In the genomic region with DNA sequence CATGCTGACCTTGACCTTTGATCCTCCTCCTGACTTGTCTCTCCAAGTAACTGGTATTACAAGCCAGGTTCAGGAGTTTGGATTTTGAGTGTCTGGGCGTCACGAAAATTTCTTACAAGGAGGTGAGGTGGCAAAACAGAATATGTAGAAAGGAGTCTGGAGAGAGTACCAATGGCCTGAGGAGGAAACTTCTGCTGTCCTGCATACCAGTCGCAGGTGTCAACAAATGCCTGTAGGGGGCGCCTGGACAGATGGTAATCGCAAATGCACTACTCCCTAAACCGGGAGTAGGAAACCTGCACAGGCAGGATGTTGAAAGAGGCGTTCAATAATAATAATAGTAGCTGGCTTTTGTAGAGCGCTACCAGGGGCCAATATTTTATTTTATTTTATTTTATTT, we compare ENCODE assay signal across 9 mouse cellular contexts. TPM values are rescaled to one million over a fixed set of nuclear protein-coding genes. Genes with fewer than 3 reads are reported as not detected.
DNase-seq lines count a peak whose midpoint lies in the region; ATAC-seq lines count a peak whose summit lies in the region.
"Had no signal": no experiment of that assay in that cellular context is flagged by ENCODE, and none has a peak within 500 bp of the region (broad histone marks: within the 10 kb centered on the region; RNA-seq: fewer than 3 reads in every experiment).

No protein-coding gene starts in this region.

- no peaks in the 10 kb centered on the region for H3K9me3 ChIP-seq in forebrain, embryonic 10.5 days
- H3K9me3 ChIP-seq in forebrain, embryonic 13.5 days (replicated peaks): no peaks in the 10 kb centered on the region
- H3K9me3 ChIP-seq in embryonic facial prominence, embryonic 14.5 days (ENCODE audit: control insufficient read depth, low read length): peaks cover 5% of the 10 kb centered on the region; the same call in 1 of the 2 replicates

- peaks cover 17% of the 10 kb centered on the region for H3K4me1 ChIP-seq in forebrain, embryonic 10.5 days
- H3K4me1 ChIP-seq in forebrain, embryonic 13.5 days: peaks cover 12% of the 10 kb centered on the region
- 0 out of 2 replicates have a peak, but pooled peaks cover 8% of the 10 kb centered on the region for H3K4me1 ChIP-seq in embryonic facial prominence, embryonic 14.5 days (ENCODE audit: control insufficient read depth, insufficient read depth, low read length)

- 33% methylated on average over 8 of the region's 8 CpGs for WGBS in forebrain, embryonic 10.5 days
- 35% methylated on average over 8 of the region's 8 CpGs for WGBS in forebrain, embryonic 13.5 days
- 29% methylated on average over 8 of the region's 8 CpGs for WGBS in embryonic facial prominence, embryonic 14.5 days

- no peak overlapping the region for H3K4me2 ChIP-seq in forebrain, embryonic 13.5 days
- no peak overlapping the region for H3K4me2 ChIP-seq in embryonic facial prominence, embryonic 14.5 days (ENCODE audit: low read depth, low read length)

- H3K27me3 ChIP-seq in forebrain, embryonic 10.5 days (ENCODE audit: poor library complexity, severe bottlenecking): peaks cover 33% of the 10 kb centered on the region
- H3K27me3 ChIP-seq in forebrain, embryonic 13.5 days: peaks cover 13% of the 10 kb centered on the region
- 0 out of 2 replicates have a peak, but pooled peaks cover 3% of the 10 kb centered on the region for H3K27me3 ChIP-seq in embryonic facial prominence, embryonic 14.5 days (replicated peaks; ENCODE audit: control insufficient read depth, insufficient read depth, low read length)
- H3K27me3 ChIP-seq in splenic B cell, adult 2 months (ENCODE audit: control insufficient read depth, insufficient read depth, low read length, poor library complexity, severe bottlenecking): no peaks in the 10 kb centered on the region

- no peak overlapping the region for H3K27ac ChIP-seq in forebrain, embryonic 10.5 days
- no peak overlapping the region for H3K27ac ChIP-seq in forebrain, embryonic 13.5 days
- no peak overlapping the region for H3K27ac ChIP-seq in embryonic facial prominence, embryonic 14.5 days (replicated peaks; ENCODE audit: low read depth, low read length)

- H3K4me3 ChIP-seq in forebrain, embryonic 10.5 days: no peak overlapping the region
- H3K4me3 ChIP-seq in forebrain, embryonic 13.5 days: no peak overlapping the region
- no peak overlapping the region for H3K4me3 ChIP-seq in embryonic facial prominence, embryonic 14.5 days (ENCODE audit: low read depth, low read length)

- ATAC-seq in forebrain, embryonic 13.5 days: no peak
- no peak for ATAC-seq in embryonic facial prominence, embryonic 14.5 days (ENCODE audit: low read depth)
- ATAC-seq in megakaryocyte, adult 5-6 weeks (ENCODE audit: poor library complexity, severe bottlenecking): peak; percentile 86

- H3K36me3 ChIP-seq in forebrain, embryonic 10.5 days (replicated peaks): no peaks in the 10 kb centered on the region
- H3K36me3 ChIP-seq in forebrain, embryonic 13.5 days (ENCODE audit: poor library complexity, severe bottlenecking): no peaks in the 10 kb centered on the region
- no peaks in the 10 kb centered on the region for H3K36me3 ChIP-seq in embryonic facial prominence, embryonic 14.5 days (ENCODE audit: control insufficient read depth, insufficient read depth, low read length)
- H3K36me3 ChIP-seq in splenic B cell, adult 2 months (ENCODE audit: control insufficient read depth, insufficient read depth, low read length, poor library complexity, severe bottlenecking): no peaks in the 10 kb centered on the region

- H3K9ac ChIP-seq in forebrain, embryonic 13.5 days: no peak overlapping the region
- H3K9ac ChIP-seq in embryonic facial prominence, embryonic 14.5 days (ENCODE audit: low read depth, low read length): no peak overlapping the region

- DNase-seq in forebrain, embryonic 10.5 days (ENCODE audit: extremely low spot score, low spot score): peak; percentile 53
- DNase-seq in 3T3-L1 (ENCODE audit: low read depth, low spot score): peak; percentile 75
- DNase-seq in adrenal gland, adult 2 months: peak; percentile 82
- DNase-seq in embryonic facial prominence, embryonic 14.5 days (ENCODE audit: low spot score): peak; percentile 75
- DNase-seq in kidney, postnatal 4 days: peak; percentile 82 to 89
- peak; percentile 80 for DNase-seq in splenic B cell, adult 2 months (ENCODE audit: low read depth, low spot score)

RNA-seq across cellular contexts. Expression of gene Tfr2, which starts 15.3 kb away (rescaled TPM):
- 1.3 and 2.5 TPM in 2 replicates for polyA plus RNA-seq in forebrain, embryonic 10.5 days (2016; fragmentation: Nextera tagmentation; extraction: Ambion mirVana)
- polyA plus RNA-seq in forebrain, embryonic 13.5 days (2015; fragmentation: Nextera tagmentation; extraction: Ambion mirVana): 1.2 and 1.5 TPM in 2 replicates
- total RNA-seq in adrenal gland, adult 2 months (2021): 1 to 10 TPM; 1.1 to 1.9 TPM
- polyA plus RNA-seq in adrenal gland, adult 2 months (2012; rRNA removed): 1.9 and 2.4 TPM in 2 replicates
- 1.1 and 1.3 TPM in 2 replicates for polyA plus RNA-seq in embryonic facial prominence, embryonic 14.5 days (2014; fragmentation: Nextera tagmentation; extraction: Ambion mirVana)
- total RNA-seq in megakaryocyte, adult 5-6 weeks (2015): 0.89 and 1.0 TPM in 2 replicates
- 1.3 and 2.5 TPM in 2 replicates for total RNA-seq in megakaryocyte, adult 5-6 weeks (2017)

RNA-seq across cellular contexts. Expression of gene Mospd3, which starts 15.9 kb away (rescaled TPM):
- polyA plus RNA-seq in forebrain, embryonic 10.5 days (2016; fragmentation: Nextera tagmentation; extraction: Ambion mirVana): 14.2 and 15.1 TPM in 2 replicates
- 31.1 and 31.9 TPM in 2 replicates for polyA plus RNA-seq in forebrain, embryonic 13.5 days (2015; fragmentation: Nextera tagmentation; extraction: Ambion mirVana)
- total RNA-seq in adrenal gland, adult 2 months (2021): 10 to 100 TPM; 45.4 to 54.1 TPM
- polyA plus RNA-seq in adrenal gland, adult 2 months (2012; rRNA removed): 211 TPM in 2 replicates
- 43.0 and 45.6 TPM in 2 replicates for polyA plus RNA-seq in embryonic facial prominence, embryonic 14.5 days (2014; fragmentation: Nextera tagmentation; extraction: Ambion mirVana)
- total RNA-seq in megakaryocyte, adult 5-6 weeks (2015): 60.5 and 64.2 TPM in 2 replicates
- total RNA-seq in megakaryocyte, adult 5-6 weeks (2017): 6.4 and 10.6 TPM in 2 replicates

RNA-seq across cellular contexts. Expression of gene Pcolce, which starts 28.6 kb away (rescaled TPM):
- 61.7 and 62.5 TPM in 2 replicates for polyA plus RNA-seq in forebrain, embryonic 10.5 days (2016; fragmentation: Nextera tagmentation; extraction: Ambion mirVana)
- 6.9 and 7.1 TPM in 2 replicates for polyA plus RNA-seq in forebrain, embryonic 13.5 days (2015; fragmentation: Nextera tagmentation; extraction: Ambion mirVana)
- 1,000 to 10,000 TPM; 1,014 to 1,197 TPM for total RNA-seq in adrenal gland, adult 2 months (2021)
- polyA plus RNA-seq in adrenal gland, adult 2 months (2012; rRNA removed): 1,453 and 1,846 TPM in 2 replicates
- polyA plus RNA-seq in embryonic facial prominence, embryonic 14.5 days (2014; fragmentation: Nextera tagmentation; extraction: Ambion mirVana): 242 and 292 TPM in 2 replicates
- total RNA-seq in megakaryocyte, adult 5-6 weeks (2015): 0.40 and 1.0 TPM in 2 replicates
- 0.51 TPM in 1 of 2 replicates, not detected in the other for total RNA-seq in megakaryocyte, adult 5-6 weeks (2017)
- total RNA-seq: hematopoietic stem cell, adult 5-6 weeks had no signal

RNA-seq across cellular contexts. Expression of gene Actl6b, which starts 31.7 kb away (rescaled TPM):
- polyA plus RNA-seq in forebrain, embryonic 10.5 days (2016; fragmentation: Nextera tagmentation; extraction: Ambion mirVana): 2.0 and 4.8 TPM in 2 replicates
- polyA plus RNA-seq in forebrain, embryonic 13.5 days (2015; fragmentation: Nextera tagmentation; extraction: Ambion mirVana): 144 and 174 TPM in 2 replicates
- 1 to 10 TPM; 2.8 to 5.2 TPM for total RNA-seq in adrenal gland, adult 2 months (2021)
- polyA plus RNA-seq in adrenal gland, adult 2 months (2012; rRNA removed): 6.0 and 10.0 TPM in 2 replicates
- polyA plus RNA-seq in embryonic facial prominence, embryonic 14.5 days (2014; fragmentation: Nextera tagmentation; extraction: Ambion mirVana): 4.4 and 5.2 TPM in 2 replicates
- not detected in 2 replicates for total RNA-seq in megakaryocyte, adult 5-6 weeks (2015)
- total RNA-seq in megakaryocyte, adult 5-6 weeks (2017): not detected in 2 replicates
- total RNA-seq: hematopoietic stem cell, adult 5-6 weeks had no signal

RNA-seq across cellular contexts. Expression of gene Fbxo24, which starts 43.8 kb away (rescaled TPM):
- polyA plus RNA-seq in forebrain, embryonic 10.5 days (2016; fragmentation: Nextera tagmentation; extraction: Ambion mirVana): 0.09 and 0.26 TPM in 2 replicates
- polyA plus RNA-seq in forebrain, embryonic 13.5 days (2015; fragmentation: Nextera tagmentation; extraction: Ambion mirVana): 0.14 and 0.22 TPM in 2 replicates
- total RNA-seq in adrenal gland, adult 2 months (2021): 1 to 10 TPM in 1 of 2 experiments, under 1 TPM in 1; 0.89 to 2.6 TPM
- polyA plus RNA-seq in adrenal gland, adult 2 months (2012; rRNA removed): 2.5 and 3.3 TPM in 2 replicates
- polyA plus RNA-seq in embryonic facial prominence, embryonic 14.5 days (2014; fragmentation: Nextera tagmentation; extraction: Ambion mirVana): 0.10 and 0.25 TPM in 2 replicates
- 0.18 TPM in 1 of 2 replicates, not detected in the other for total RNA-seq in megakaryocyte, adult 5-6 weeks (2015)
- total RNA-seq in megakaryocyte, adult 5-6 weeks (2017): 0.37 TPM in 1 of 2 replicates, not detected in the other
- total RNA-seq: hematopoietic stem cell, adult 5-6 weeks had no signal
